Mouse (Mus musculus) lung, adult 2 months (tissue): ENCODE data around the gene Zfp810. TPM values are rescaled to one million over a fixed set of nuclear protein-coding genes. Genes with fewer than 3 reads are reported as not detected.
"Not testable (repeated sequence)": the region's sequence is repeated elsewhere in the genome, so short reads cannot be mapped to it uniquely, and the experiment has no call there.

Source experiments
- DNase-seq: peaks from one replicate; pipeline ENCODE4 v3.0.0; 2022
- H3K4me1 ChIP-seq: fragments of 200-500 bp; 2 replicates; pipeline ENCODE4 v1.6.1; 2011; ENCODE audit warnings: low read length; ENCODE audit not compliant: control insufficient read depth, insufficient read depth
- H3K4me3 ChIP-seq: fragments of 200-500 bp; replicated peaks from 2 replicates; pipeline ENCODE3; 2011; ENCODE audit warnings: low read depth, mild to moderate bottlenecking, control low read depth, low read length; ENCODE audit errors: extremely low read depth
- CTCF ChIP-seq: fragments of 200-500 bp; IDR thresholded peaks from 2 replicates; pipeline ENCODE4 v1.5.1; 2011; ENCODE audit warnings: mild to moderate bottlenecking, low read length, control low read depth; ENCODE audit not compliant: insufficient read depth
- POLR2A ChIP-seq: fragments of 200-500 bp; IDR thresholded peaks from 2 replicates; pipeline ENCODE4 v1.6.1; 2011; ENCODE audit warnings: low read depth, mild to moderate bottlenecking, control low read depth, low read length, borderline replicate concordance; ENCODE audit errors: extremely low read depth
- WGBS: fragments of 180-500 bp; shearing (Covaris S2); methylation state at CpG from one replicate; pipeline ENCODE4 v1.1.7; 2018; 5-methylcytosine and 5-hydroxymethylcytosine counted together
- polyA plus RNA-seq: library from polyadenylated mRNA; depleted of rRNA; stranded (reverse); fragments of >200 nt; gene quantifications from 2 replicates; pipeline ENCODE4 v1.2.3, GENCODE M21; 2012

Gene Zfp810
- polyA plus RNA-seq, 1 experiment: 9.8 TPM

GRCm38 (mm10) chr9:22322381-22323211 lies 15.1 kb upstream of the Zfp810 start:
- 67% methylated on average over 8 of the region's 8 CpGs for WGBS
- no peaks in the 10 kb centered on the region; the same call in 1 of the 2 replicates for H3K4me1 ChIP-seq
- TF ChIP-seq CTCF: no peak
- no peak for TF ChIP-seq POLR2A
- DNase-seq: no peak
- H3K4me3 ChIP-seq: no peak overlapping the region

GRCm38 (mm10) chr9:22319109-22319508 lies 11.7 kb upstream of the Zfp810 start:
- no peak for TF ChIP-seq POLR2A
- TF ChIP-seq CTCF: no peak
- 80% methylated on average over 1 of the region's 1 CpGs for WGBS
- no peaks in the 10 kb centered on the region for H3K4me1 ChIP-seq
- no peak for DNase-seq
- H3K4me3 ChIP-seq: no peak overlapping the region

GRCm38 (mm10) chr9:22316047-22316446 lies 8.6 kb upstream of the Zfp810 start:
- not testable (repeated sequence) for H3K4me1 ChIP-seq, H3K4me3 ChIP-seq, DNase-seq
- 79% methylated on average over 5 of the region's 5 CpGs for WGBS

GRCm38 (mm10) chr9:22314066-22314465 lies 6.6 kb upstream of the Zfp810 start:
- no peak for DNase-seq
- peaks cover 2% of the 10 kb centered on the region; the same call in 1 of the 2 replicates for H3K4me1 ChIP-seq
- H3K4me3 ChIP-seq: no peak overlapping the region
- TF ChIP-seq POLR2A: no peak
- TF ChIP-seq CTCF: no peak
- WGBS: 37% methylated on average over 3 of the region's 3 CpGs

GRCm38 (mm10) chr9:22313218-22313617 lies 5.8 kb upstream of the Zfp810 start:
- WGBS: 40% methylated on average over 5 of the region's 5 CpGs
- no peak overlapping the region for H3K4me3 ChIP-seq
- peaks cover 2% of the 10 kb centered on the region; the same call in 1 of the 2 replicates for H3K4me1 ChIP-seq
- no peak for DNase-seq
- TF ChIP-seq CTCF: no peak
- TF ChIP-seq POLR2A: no peak

- WGBS: 76% methylated on average over 5 of the region's 5 CpGs
- TF ChIP-seq CTCF: no peak
- TF ChIP-seq POLR2A: no peak
- DNase-seq: no peak
Observed at GRCm38 (mm10) chr9:22309651-22310050, 2.2 kb upstream of the Zfp810 start.

GRCm38 (mm10) chr9:22307920-22308262 lies 443 bp upstream of the Zfp810 start:
- not testable (repeated sequence) for H3K4me1 ChIP-seq, DNase-seq
- 12% methylated on average over 9 of the region's 9 CpGs for WGBS
- peak overlapping the region; percentile 89 for H3K4me3 ChIP-seq

More at GRCm38 (mm10) chr9:22309651-22310050, 2.2 kb upstream of the Zfp810 start:
- peaks cover 2% of the 10 kb centered on the region; the same call in 1 of the 2 replicates for H3K4me1 ChIP-seq
- no peak overlapping the region for H3K4me3 ChIP-seq

GRCm38 (mm10) chr9:22306726-22307125 lies 722 bp downstream of the Zfp810 start:
- no peak for DNase-seq
- TF ChIP-seq CTCF (no peak), POLR2A (no peak)
- Histone ChIP-seq H3K4me1 (no peaks in the 10 kb centered on the region; the same call in 1 of the 2 replicates), H3K4me3 (peak overlapping the region; percentile 89)
- 17% methylated on average over 6 of the region's 6 CpGs for WGBS

GRCm38 (mm10) chr9:22302199-22302598 lies 5.2 kb downstream of the Zfp810 start:
- no peak for TF ChIP-seq POLR2A
- TF ChIP-seq CTCF: no peak
- WGBS: 91% methylated on average over 1 of the region's 1 CpGs
- no peak for DNase-seq
- Histone ChIP-seq H3K4me3 (no peak overlapping the region), H3K4me1 (no peaks in the 10 kb centered on the region; the same call in 1 of the 2 replicates)

GRCm38 (mm10) chr9:22278733-22279132 lies 28.7 kb downstream of the Zfp810 start:
- DNase-seq: no peak
- H3K4me3 ChIP-seq: no peak overlapping the region
- 99% methylated on average over 4 of the region's 4 CpGs for WGBS
- no peaks in the 10 kb centered on the region for H3K4me1 ChIP-seq
- TF ChIP-seq POLR2A (no peak), CTCF (no peak)

GRCm38 (mm10) chr9:22268886-22269285 lies 38.6 kb downstream of the Zfp810 start:
- H3K4me1 ChIP-seq: no peaks in the 10 kb centered on the region
- no peak for TF ChIP-seq CTCF
- TF ChIP-seq POLR2A: no peak
- WGBS: 90% methylated on average over 1 of the region's 1 CpGs
- no peak overlapping the region for H3K4me3 ChIP-seq
- DNase-seq: no peak
